Mouse (Mus musculus): ENCODE results near the gene Mmp28. TPM values are rescaled to one million over a fixed set of nuclear protein-coding genes. Genes with fewer than 3 reads are reported as not detected.

The Mmp28 gene
- polyA plus RNA-seq, 1 experiment from 2014 or later, result 3.2 TPM

DNA sequence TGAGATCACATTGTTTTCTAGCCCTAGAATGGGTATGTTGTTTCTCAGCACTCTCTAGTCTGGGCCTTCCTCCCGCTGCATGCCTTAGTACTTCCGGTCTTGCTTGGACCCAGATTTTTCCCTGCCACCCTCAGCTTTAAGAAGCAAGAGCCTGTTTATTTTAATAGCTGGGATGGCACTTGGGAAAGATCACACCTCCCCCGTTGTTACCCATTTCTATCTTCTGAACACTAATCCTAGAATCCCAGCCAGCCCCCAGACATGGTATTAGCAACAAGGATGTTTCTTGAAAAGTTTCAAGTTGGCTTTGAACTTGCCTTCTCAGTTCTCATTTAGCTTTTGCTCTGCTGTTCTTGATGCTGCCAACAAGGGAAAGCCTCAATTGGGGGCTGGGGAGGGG is 56.5 kb downstream of the Mmp28 start:
- Histone ChIP-seq H3K4me1 (ENCODE audit: control insufficient read depth, insufficient read depth, low read length) (0 out of 2 replicates have a peak, but pooled peaks cover 5% of the 10 kb centered on the region), H3K9ac (ENCODE audit: low read length) (no peak overlapping the region), H3K4me3 (ENCODE audit: low read depth, low read length) (no peak overlapping the region), H3K36me3 (ENCODE audit: control insufficient read depth, insufficient read depth, low read length) (no peaks in the 10 kb centered on the region), H3K27me3 (ENCODE audit: control insufficient read depth, insufficient read depth, low read length) (no peaks in the 10 kb centered on the region), H3K27ac (ENCODE audit: low read depth, low read length) (no peak overlapping the region), H3K4me2 (ENCODE audit: low read depth) (no peak overlapping the region), H3K9me3 (ENCODE audit: control insufficient read depth, low read length) (no peaks in the 10 kb centered on the region)
- 73% methylated on average over 3 of the region's 3 CpGs for WGBS
- ATAC-seq (ENCODE audit: insufficient read depth, low FRiP score, low TSS enrichment), result no peak
- no peak for DNase-seq (ENCODE audit: low spot score)

GRCm38 (mm10) chr11:83403787-83404186 is 59.1 kb downstream of the Mmp28 start:
- no peaks in the 10 kb centered on the region for H3K9me3 ChIP-seq (ENCODE audit: control insufficient read depth, low read length)
- no peaks in the 10 kb centered on the region for H3K36me3 ChIP-seq (ENCODE audit: control insufficient read depth, insufficient read depth, low read length)
- H3K27ac ChIP-seq (ENCODE audit: low read depth, low read length), result no peak overlapping the region
- ATAC-seq (ENCODE audit: insufficient read depth, low FRiP score, low TSS enrichment) (no peak), DNase-seq (ENCODE audit: low spot score) (no peak)
- no peak overlapping the region for H3K4me2 ChIP-seq (ENCODE audit: low read depth)
- no peak overlapping the region for H3K9ac ChIP-seq (ENCODE audit: low read length)
- WGBS, result 89% methylated on average over 7 of the region's 7 CpGs
- no peaks in the 10 kb centered on the region for H3K27me3 ChIP-seq (ENCODE audit: control insufficient read depth, insufficient read depth, low read length)
- H3K4me3 ChIP-seq (ENCODE audit: low read depth, low read length), result no peak overlapping the region
- no peaks in the 10 kb centered on the region for H3K4me1 ChIP-seq (ENCODE audit: control insufficient read depth, insufficient read depth, low read length)

DNA sequence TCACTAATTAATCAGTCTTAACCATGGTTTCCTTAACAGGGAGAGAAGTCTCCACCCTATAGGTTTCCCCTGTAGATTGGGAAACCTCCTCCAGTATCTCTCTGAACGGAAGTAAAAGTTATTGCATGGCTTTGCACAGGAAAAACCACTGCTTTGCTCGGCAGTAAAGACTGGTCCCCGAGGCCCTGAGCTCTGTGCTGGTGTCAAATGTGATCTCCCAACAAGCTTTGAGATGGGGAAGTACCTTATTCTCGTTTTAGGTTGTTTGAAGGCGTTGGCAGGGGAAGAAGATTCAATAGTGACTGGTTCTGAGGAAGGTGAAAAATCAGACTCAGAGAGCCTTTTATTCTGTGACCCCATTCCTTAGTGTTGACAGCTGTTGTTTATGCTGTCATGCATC is 64.1 kb downstream of the Mmp28 start:
- Histone ChIP-seq H3K27me3 (ENCODE audit: control insufficient read depth, insufficient read depth, low read length) (no peaks in the 10 kb centered on the region), H3K27ac (ENCODE audit: low read depth, low read length) (no peak overlapping the region), H3K9ac (ENCODE audit: low read length) (no peak overlapping the region), H3K4me3 (ENCODE audit: low read depth, low read length) (no peak overlapping the region), H3K4me1 (ENCODE audit: control insufficient read depth, insufficient read depth, low read length) (no peaks in the 10 kb centered on the region; the same call in 1 of the 2 replicates), H3K9me3 (ENCODE audit: control insufficient read depth, low read length) (no peaks in the 10 kb centered on the region), H3K4me2 (ENCODE audit: low read depth) (no peak overlapping the region), H3K36me3 (ENCODE audit: control insufficient read depth, insufficient read depth, low read length) (no peaks in the 10 kb centered on the region)
- DNase-seq (ENCODE audit: low spot score), result no peak
- ATAC-seq (ENCODE audit: insufficient read depth, low FRiP score, low TSS enrichment), result no peak
- 86% methylated on average over 5 of the region's 5 CpGs for WGBS

DNA sequence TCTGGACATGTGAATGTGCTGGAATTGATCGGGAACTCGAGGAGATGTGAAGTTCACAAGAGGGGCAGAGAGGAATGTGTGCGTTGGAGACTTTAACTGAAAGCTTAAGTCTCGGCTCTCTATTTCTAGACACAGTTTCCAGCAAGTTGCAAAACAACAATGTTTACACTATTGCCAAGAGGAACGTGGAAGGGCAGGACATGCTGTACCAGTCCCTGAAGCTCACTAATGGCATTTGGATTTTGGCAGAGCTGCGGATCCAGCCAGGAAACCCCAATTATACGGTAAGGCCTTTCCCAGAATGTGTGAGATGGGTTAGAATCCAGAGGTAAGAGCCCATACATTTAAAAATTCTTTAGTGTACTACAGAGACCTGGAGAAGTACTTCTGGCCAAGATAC is 65.2 kb downstream of the Mmp28 start:
- H3K27me3 ChIP-seq (ENCODE audit: control insufficient read depth, insufficient read depth, low read length), result no peaks in the 10 kb centered on the region
- no peaks in the 10 kb centered on the region for H3K9me3 ChIP-seq (ENCODE audit: control insufficient read depth, low read length)
- WGBS, result 91% methylated on average over 7 of the region's 7 CpGs
- H3K4me2 ChIP-seq (ENCODE audit: low read depth), result no peak overlapping the region
- no peaks in the 10 kb centered on the region; the same call in 1 of the 2 replicates for H3K4me1 ChIP-seq (ENCODE audit: control insufficient read depth, insufficient read depth, low read length)
- H3K36me3 ChIP-seq (ENCODE audit: control insufficient read depth, insufficient read depth, low read length), result no peaks in the 10 kb centered on the region
- no peak overlapping the region for H3K4me3 ChIP-seq (ENCODE audit: low read depth, low read length)
- ATAC-seq (ENCODE audit: insufficient read depth, low FRiP score, low TSS enrichment) (no peak), DNase-seq (ENCODE audit: low spot score) (no peak)
- H3K27ac ChIP-seq (ENCODE audit: low read depth, low read length), result no peak overlapping the region
- H3K9ac ChIP-seq (ENCODE audit: low read length), result no peak overlapping the region

DNA sequence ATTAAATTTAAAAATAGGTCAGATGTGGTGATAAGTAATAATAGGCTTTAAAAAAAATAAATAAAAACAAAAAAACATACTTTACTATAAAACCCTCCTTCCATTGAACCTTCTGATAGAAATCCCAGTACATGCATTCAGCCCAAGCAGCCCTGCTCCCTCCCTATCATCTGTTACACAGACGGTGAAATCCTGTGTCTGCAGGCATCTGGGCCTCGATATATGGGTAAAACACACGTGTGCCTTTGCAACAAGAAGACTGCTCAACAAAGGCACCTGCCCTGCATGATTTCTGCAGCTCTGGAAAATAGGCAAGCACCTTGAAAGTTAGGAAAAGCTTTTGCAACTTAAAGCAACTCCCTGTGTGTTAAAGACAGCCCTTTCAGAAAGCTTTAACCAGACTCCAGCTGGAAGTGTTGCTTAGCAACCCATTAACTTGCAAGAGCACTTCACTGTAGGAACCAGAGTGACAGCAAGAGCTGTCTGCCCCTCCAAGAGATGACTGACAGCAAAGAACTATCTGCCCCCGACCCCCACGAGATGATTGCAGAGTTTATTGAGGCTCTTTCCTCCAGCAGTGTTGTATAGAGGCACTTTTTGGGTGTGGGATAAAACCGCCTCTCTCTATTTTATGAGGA is 68.0 kb downstream of the Mmp28 start:
- Histone ChIP-seq H3K36me3 (ENCODE audit: control insufficient read depth, insufficient read depth, low read length) (no peaks in the 10 kb centered on the region), H3K4me2 (ENCODE audit: low read depth) (no peak overlapping the region), H3K4me3 (ENCODE audit: low read depth, low read length) (no peak overlapping the region), H3K27ac (ENCODE audit: low read depth, low read length) (no peak overlapping the region), H3K9me3 (ENCODE audit: control insufficient read depth, low read length) (no peaks in the 10 kb centered on the region), H3K4me1 (ENCODE audit: control insufficient read depth, insufficient read depth, low read length) (no peaks in the 10 kb centered on the region; the same call in 1 of the 2 replicates), H3K9ac (ENCODE audit: low read length) (no peak overlapping the region), H3K27me3 (ENCODE audit: control insufficient read depth, insufficient read depth, low read length) (no peaks in the 10 kb centered on the region)
- 43% methylated on average over 6 of the region's 6 CpGs for WGBS
- DNase-seq (ENCODE audit: low spot score), result no peak
- ATAC-seq (ENCODE audit: insufficient read depth, low FRiP score, low TSS enrichment), result no peak

- Histone ChIP-seq H3K9me3 (ENCODE audit: control insufficient read depth, low read length) (no peaks in the 10 kb centered on the region), H3K27me3 (ENCODE audit: control insufficient read depth, insufficient read depth, low read length) (no peaks in the 10 kb centered on the region), H3K9ac (ENCODE audit: low read length) (no peak overlapping the region), H3K4me2 (ENCODE audit: low read depth) (no peak overlapping the region), H3K4me1 (ENCODE audit: control insufficient read depth, insufficient read depth, low read length) (no peaks in the 10 kb centered on the region; the same call in 1 of the 2 replicates), H3K27ac (ENCODE audit: low read depth, low read length) (no peak overlapping the region), H3K4me3 (ENCODE audit: low read depth, low read length) (no peak overlapping the region), H3K36me3 (ENCODE audit: control insufficient read depth, insufficient read depth, low read length) (no peaks in the 10 kb centered on the region)
- 91% methylated on average over 4 of the region's 4 CpGs for WGBS
- ATAC-seq (ENCODE audit: insufficient read depth, low FRiP score, low TSS enrichment) (no peak), DNase-seq (ENCODE audit: low spot score) (no peak)
Measured at GRCm38 (mm10) chr11:83393062-83393461, 69.8 kb downstream of the Mmp28 start.

Other genes starting within 250 kb of the Mmp28 start
- 0.82 and 1.1 TPM in 2 replicates for gene Slfn14, start 176.3 kb downstream of the Mmp28 start, polyA plus RNA-seq (2014; fragmentation: Nextera tagmentation; extraction: Ambion mirVana)
- 134 and 137 TPM in 2 replicates for gene Ap2b1, start 164.0 kb downstream of the Mmp28 start, polyA plus RNA-seq (2014; fragmentation: Nextera tagmentation; extraction: Ambion mirVana)
- 17.0 and 17.9 TPM in 2 replicates for gene Pex12, start 160.5 kb downstream of the Mmp28 start, polyA plus RNA-seq (2014; fragmentation: Nextera tagmentation; extraction: Ambion mirVana)
- 7.0 and 7.2 TPM in 2 replicates for gene Rasl10b, start 53.9 kb downstream of the Mmp28 start, polyA plus RNA-seq (2014; fragmentation: Nextera tagmentation; extraction: Ambion mirVana)
- gene Gas2l2, start 33.6 kb downstream of the Mmp28 start, polyA plus RNA-seq (2014; fragmentation: Nextera tagmentation; extraction: Ambion mirVana), result 0.08 TPM in 1 of 2 replicates, not detected in the other
- gene 1700020L24Rik, start 25.4 kb downstream of the Mmp28 start, polyA plus RNA-seq (2014; fragmentation: Nextera tagmentation; extraction: Ambion mirVana), result 0.31 and 0.92 TPM in 2 replicates
- 9.1 TPM in 2 replicates for gene Taf15, start 10.0 kb upstream of the Mmp28 start, polyA plus RNA-seq (2014; fragmentation: Nextera tagmentation; extraction: Ambion mirVana)
- not detected in 2 replicates for gene Heatr9, start 59.1 kb upstream of the Mmp28 start, polyA plus RNA-seq (2014; fragmentation: Nextera tagmentation; extraction: Ambion mirVana)
- gene Ccl5, start 67.4 kb upstream of the Mmp28 start, polyA plus RNA-seq (2014; fragmentation: Nextera tagmentation; extraction: Ambion mirVana), result not detected in 2 replicates
- gene Ccl9, start 115.6 kb upstream of the Mmp28 start, polyA plus RNA-seq (2014; fragmentation: Nextera tagmentation; extraction: Ambion mirVana), result 0.88 and 3.2 TPM in 2 replicates
- gene Ccl6, start 130.0 kb upstream of the Mmp28 start, polyA plus RNA-seq (2014; fragmentation: Nextera tagmentation; extraction: Ambion mirVana), result 1.3 and 2.5 TPM in 2 replicates
- not detected in 2 replicates for gene Rpl9-ps1, start 182.6 kb upstream of the Mmp28 start, polyA plus RNA-seq (2014; fragmentation: Nextera tagmentation; extraction: Ambion mirVana)
- 0.95 and 1.0 TPM in 2 replicates for gene Ccl3, start 186.3 kb upstream of the Mmp28 start, polyA plus RNA-seq (2014; fragmentation: Nextera tagmentation; extraction: Ambion mirVana)
- 0.37 and 1.1 TPM in 2 replicates for gene Ccl4, start 199.5 kb upstream of the Mmp28 start, polyA plus RNA-seq (2014; fragmentation: Nextera tagmentation; extraction: Ambion mirVana)
- 1.0 TPM in 1 of 2 replicates, not detected in the other for gene Wfdc17, start 240.9 kb upstream of the Mmp28 start, polyA plus RNA-seq (2014; fragmentation: Nextera tagmentation; extraction: Ambion mirVana)
- gene Wfdc18, start 245.9 kb upstream of the Mmp28 start, polyA plus RNA-seq (2014; fragmentation: Nextera tagmentation; extraction: Ambion mirVana), result not detected in 2 replicates

Measured in neural tube, embryonic 11.5 days (tissue).